Mouse (Mus musculus) kidney, postnatal 10 days (tissue): Measurements from ENCODE around the gene Gm21974.
"Not testable (repeated sequence)": the region's sequence is repeated elsewhere in the genome, so short reads cannot be mapped to it uniquely, and the experiment has no call there.

Source experiments
- DNase-seq: peaks from one replicate; pipeline ENCODE4 v3.0.0; 2021; ENCODE audit warnings: mixed read lengths

The Gm21974 gene

GRCm38 (mm10) chr7:127875627-127876001, 19.6 kb downstream of the Gm21974 start:
- peak; percentile 97 for DNase-seq

GRCm38 (mm10) chr7:127874812-127875626, 20.2 kb downstream of the Gm21974 start:
- DNase-seq = no peak

GRCm38 (mm10) chr7:127870136-127870821, 25.0 kb downstream of the Gm21974 start:
- DNase-seq = no peak

GRCm38 (mm10) chr7:127869149-127869810, 26.0 kb downstream of the Gm21974 start:
- peak; percentile 67 for DNase-seq

GRCm38 (mm10) chr7:127867641-127868040, 27.6 kb downstream of the Gm21974 start:
- no peak for DNase-seq

- DNase-seq = no peak
Measured at GRCm38 (mm10) chr7:127866434-127866833, 28.8 kb downstream of the Gm21974 start.

GRCm38 (mm10) chr7:127858258-127858657, 37.0 kb downstream of the Gm21974 start:
- no peak for DNase-seq

GRCm38 (mm10) chr7:127850906-127851305, 44.3 kb downstream of the Gm21974 start:
- no peak for DNase-seq

- DNase-seq = no peak
Measured at GRCm38 (mm10) chr7:127849973-127850875, 45.0 kb downstream of the Gm21974 start.

GRCm38 (mm10) chr7:127842001-127842718, 53.1 kb downstream of the Gm21974 start:
- DNase-seq = peak; percentile 89

- DNase-seq = peak; percentile 97
Measured at GRCm38 (mm10) chr7:127841340-127842000, 53.8 kb downstream of the Gm21974 start.

- peak; percentile 72 for DNase-seq
Measured at GRCm38 (mm10) chr7:127840886-127841285, 54.4 kb downstream of the Gm21974 start.

- DNase-seq = not testable (repeated sequence)
Measured at GRCm38 (mm10) chr7:127840031-127840430, 55.2 kb downstream of the Gm21974 start.

- DNase-seq = not testable (repeated sequence)
Measured at GRCm38 (mm10) chr7:127837878-127838277, 57.4 kb downstream of the Gm21974 start.

- DNase-seq = no peak
Measured at GRCm38 (mm10) chr7:127837473-127837872, 57.8 kb downstream of the Gm21974 start.
